Mouse (Mus musculus) layer of hippocampus, adult 2 months (tissue): ENCODE data around the gene St8sia1. TPM values are rescaled to one million over a fixed set of nuclear protein-coding genes. Genes with fewer than 3 reads are reported as not detected.
A peak's percentile ranks its signal among the peaks of the same experiment; 100 is the strongest.

Experiments used
- DNase-seq, 2 experiments: peaks; one replicate each; pipeline ENCODE4 v3.0.0; 2022; ENCODE audit warnings: low spot score in 2 of 2
- H3K27ac ChIP-seq: fragments of 200-600 bp; 2 replicates; pipeline ENCODE4 v1.8.1; 2022
- H3K4me3 ChIP-seq: fragments of 200-600 bp; 2 replicates; pipeline ENCODE4 v1.8.1; 2022; ENCODE audit warnings: mild to moderate bottlenecking
- CTCF ChIP-seq: fragments of 200-600 bp; conservative IDR thresholded peaks from 2 replicates; pipeline ENCODE4 v1.8.1; 2022; ENCODE audit warnings: antibody characterized with exemption, mild to moderate bottlenecking, moderate library complexity
- total RNA-seq, 2 experiments: library from RNA; stranded (reverse); gene quantifications; 2 replicates each; pipeline ENCODE4 v1.2.3; 2021

Gene St8sia1
- total RNA-seq, 2 experiments from 2014 or later, result 34.4 to 39.1 TPM

- H3K4me3 ChIP-seq, result no peak overlapping the region
- no peak for TF ChIP-seq CTCF
- no peak overlapping the region for H3K27ac ChIP-seq
- DNase-seq, result no peak
Measured at GRCm38 (mm10) chr6:142908412-142908811, 55.8 kb downstream of the St8sia1 start.

GRCm38 (mm10) chr6:142895371-142895770 is 68.9 kb downstream of the St8sia1 start:
- no peak overlapping the region for H3K27ac ChIP-seq
- DNase-seq, result peak in 1 of 2 experiments; percentile 2
- H3K4me3 ChIP-seq, result no peak overlapping the region
- TF ChIP-seq CTCF, result no peak

- peak in 1 of 2 experiments; percentile 4 for DNase-seq
- H3K27ac ChIP-seq, result no peak overlapping the region
- no peak overlapping the region for H3K4me3 ChIP-seq
- no peak for TF ChIP-seq CTCF
Measured at GRCm38 (mm10) chr6:142893716-142894115, 70.5 kb downstream of the St8sia1 start.

- Histone ChIP-seq H3K27ac (no peak overlapping the region), H3K4me3 (no peak overlapping the region)
- peak in 1 of 2 experiments; percentile 1 for DNase-seq
- TF ChIP-seq CTCF, result no peak
Measured at GRCm38 (mm10) chr6:142890321-142890720, 73.9 kb downstream of the St8sia1 start.

- no peak for TF ChIP-seq CTCF
Measured at GRCm38 (mm10) chr6:142888970-142889740, 75.1 kb downstream of the St8sia1 start.

GRCm38 (mm10) chr6:142888346-142888745 is 75.9 kb downstream of the St8sia1 start:
- TF ChIP-seq CTCF, result no peak
- H3K27ac ChIP-seq, result no peak overlapping the region
- H3K4me3 ChIP-seq, result no peak overlapping the region
- DNase-seq, result no peak

More at GRCm38 (mm10) chr6:142888970-142889740, 75.1 kb downstream of the St8sia1 start:
- Histone ChIP-seq H3K27ac (no peak overlapping the region), H3K4me3 (no peak overlapping the region)
- peak in 1 of 2 experiments; percentile 4 for DNase-seq

- Histone ChIP-seq H3K27ac (no peak overlapping the region), H3K4me3 (no peak overlapping the region)
- TF ChIP-seq CTCF, result no peak
- DNase-seq, result no peak
Measured at GRCm38 (mm10) chr6:142887375-142887774, 76.9 kb downstream of the St8sia1 start.

- Histone ChIP-seq H3K4me3 (no peak overlapping the region), H3K27ac (no peak overlapping the region)
- peak in 1 of 2 experiments; percentile 6 for DNase-seq
- no peak for TF ChIP-seq CTCF
Measured at GRCm38 (mm10) chr6:142885364-142886154, 78.7 kb downstream of the St8sia1 start.

GRCm38 (mm10) chr6:142884128-142884527 is 80.1 kb downstream of the St8sia1 start:
- H3K27ac ChIP-seq, result no peak overlapping the region
- no peak for TF ChIP-seq CTCF
- peak in 1 of 2 experiments; percentile 8 for DNase-seq

GRCm38 (mm10) chr6:142880849-142881470 is 83.3 kb downstream of the St8sia1 start:
- Histone ChIP-seq H3K4me3 (no peak overlapping the region), H3K27ac (no peak overlapping the region)
- peak in 1 of 2 experiments; percentile 9 for DNase-seq
- TF ChIP-seq CTCF, result no peak

More at GRCm38 (mm10) chr6:142884128-142884527, 80.1 kb downstream of the St8sia1 start:
- no peak overlapping the region for H3K4me3 ChIP-seq

GRCm38 (mm10) chr6:142878744-142879701 is 85.2 kb downstream of the St8sia1 start:
- DNase-seq, result peak in 1 of 2 experiments; percentile 8
- no peak overlapping the region for H3K27ac ChIP-seq
- no peak overlapping the region for H3K4me3 ChIP-seq
- no peak for TF ChIP-seq CTCF

GRCm38 (mm10) chr6:142877221-142877620 is 87.0 kb downstream of the St8sia1 start:
- H3K27ac ChIP-seq, result no peak overlapping the region
- peak; percentile 28; the same call in 1 of the 2 replicates for TF ChIP-seq CTCF
- DNase-seq, result no peak
- no peak overlapping the region for H3K4me3 ChIP-seq
